ENCODE assay signal across 30 mouse cellular contexts in genomic region chr1:155782382-155782781, GRCm38 (mm10). TPM values are rescaled to one million over a fixed set of nuclear protein-coding genes. Genes with fewer than 3 reads are reported as not detected.
A peak's percentile ranks its signal among the peaks of the same experiment; 100 is the strongest.
DNase-seq lines count a peak whose midpoint lies in the region; ATAC-seq and TF ChIP-seq lines count a peak whose summit lies in the region.
"Had no signal": no experiment of that assay in that cellular context is flagged by ENCODE, and none has a peak within 500 bp of the region (broad histone marks: within the 10 kb centered on the region; RNA-seq: fewer than 3 reads in every experiment).

No protein-coding gene starts in this region.

- H3K9ac ChIP-seq in CH12.LX (ENCODE audit: insufficient read depth, low read depth), result no peak overlapping the region
- H3K9ac ChIP-seq: embryonic facial prominence, embryonic 15.5 days; heart, embryonic 12.5 days; hindbrain, embryonic 14.5 days; limb, embryonic 13.5 days; liver, embryonic 14.5 days; stomach, embryonic 15.5 days had no signal

- no peak overlapping the region for H3K4me2 ChIP-seq in CH12.LX (ENCODE audit: insufficient read depth, low read depth, poor library complexity, severe bottlenecking)
- H3K4me2 ChIP-seq: embryonic facial prominence, embryonic 15.5 days; heart, embryonic 12.5 days; hindbrain, embryonic 14.5 days; limb, embryonic 13.5 days; stomach, embryonic 15.5 days had no signal

- peak; percentile 45 for ATAC-seq in neutrophil, adult 5-6 weeks (ENCODE audit: extremely low read depth, insufficient number of reproducible peaks, low FRiP score, poor library complexity, severe bottlenecking)
- no peak for ATAC-seq in megakaryocyte-erythroid progenitor cell, adult 5-6 weeks (replicated peaks; ENCODE audit: low FRiP score, low TSS enrichment, poor library complexity, severe bottlenecking)
- ATAC-seq: forebrain, embryonic 16.5 days; intestine, embryonic 16.5 days; lung, postnatal 0 days; midbrain, embryonic 16.5 days had no signal

- TF ChIP-seq CTCF in CH12.LX (conservative IDR thresholded peaks at IDR 0.05 in 1 of 2, IDR thresholded peaks at IDR 0.05 in 1 of 2; ENCODE audit: low read depth in 2 of 2, low read length in 2 of 2), result no peak

- H3K27ac ChIP-seq in CH12.LX (ENCODE audit: insufficient read depth, low read depth), result no peak overlapping the region; the same call in 1 of the 2 replicates
- H3K27ac ChIP-seq: embryonic facial prominence, embryonic 15.5 days; gastrocnemius, adult 2 months; hindbrain, embryonic 14.5 days; limb, embryonic 13.5 days; liver, embryonic 14.5 days; stomach, embryonic 15.5 days had no signal

- TF ChIP-seq RAD21 in CH12.LX (IDR thresholded peaks at IDR 0.05; ENCODE audit: low read depth, low read length), result no peak

- intact Hi-C loops in heart, postnatal 25 days (cut with DNase I), result no loop called here

- peaks cover 8 to 68% of the 10 kb centered on the region in 2 experiments for H3K36me3 ChIP-seq in CH12.LX (replicated peaks in 1 of 2; ENCODE audit: control insufficient read depth in 1 of 2, insufficient read depth in 1 of 2, low read length in 1 of 2)

- dilution Hi-C loops in CH12.LX (cut with MboI; ENCODE audit: extremely low pct_ligation_motif_present, extremely low pct_unique_long_range_greater_than_20kb, low sequenced_read_pairs), result no loop called here

- H3K4me3 ChIP-seq in CH12.LX (replicated peaks in 1 of 3; ENCODE audit: low read depth in 2 of 3, low read length in 2 of 3, poor library complexity in 1 of 3), result no peak overlapping the region
- H3K4me3 ChIP-seq: embryonic facial prominence, embryonic 15.5 days; gastrocnemius, adult 2 months; heart, embryonic 12.5 days; limb, embryonic 13.5 days; stomach, embryonic 15.5 days had no signal

- no peaks in the 10 kb centered on the region for H3K27me3 ChIP-seq in CH12.LX (replicated peaks)
- H3K27me3 ChIP-seq: embryonic facial prominence, embryonic 15.5 days; heart, embryonic 12.5 days; limb, embryonic 13.5 days; stomach, embryonic 15.5 days had no signal

- in situ Hi-C loops in CH12.LX (cut with MboI; ENCODE audit: low pct_ligation_motif_present, low pct_unique_long_range_greater_than_20kb, low sequenced_read_pairs), result loop anchor here (10.0 kb wide), 1 partner anchor 208 kb away; no protein-coding TSS in a partner anchor

- peaks cover 3 to 30% of the 10 kb centered on the region in 2 experiments; a peak in 3 of 4 replicates for H3K4me1 ChIP-seq in CH12.LX (ENCODE audit: control insufficient read depth in 1 of 2, insufficient read depth in 2 of 2)
- H3K4me1 ChIP-seq: limb, embryonic 13.5 days had no signal

- TF ChIP-seq EP300 in CH12.LX (IDR thresholded peaks at IDR 0.05; ENCODE audit: low read length), result no peak

- H3K9me3 ChIP-seq in CH12.LX (replicated peaks; ENCODE audit: low read length), result no peaks in the 10 kb centered on the region
- H3K9me3 ChIP-seq: embryonic facial prominence, embryonic 15.5 days; heart, embryonic 12.5 days; limb, embryonic 13.5 days; stomach, embryonic 15.5 days had no signal

- no peak for TF ChIP-seq POLR2A in CH12.LX (IDR thresholded peaks at IDR 0.05; ENCODE audit: low read depth, low read length)

- no peaks in the 10 kb centered on the region for H3K79me2 ChIP-seq in CH12.LX (replicated peaks; ENCODE audit: control insufficient read depth, extremely low read depth, insufficient read depth, poor library complexity, severe bottlenecking)

- DNase-seq in B cell, adult 2 months, result peak; percentile 54 to 60
- DNase-seq in CH12.LX (ENCODE audit: extremely low read depth), result peak; percentile 68
- DNase-seq in thymus, postnatal 14 days, result peak; percentile 68
- DNase-seq in heart, adult 9 months (ENCODE audit: low spot score in 2 of 2), result no peak
- no peak for DNase-seq in heart, postnatal 25 days (ENCODE audit: low spot score)
- DNase-seq: adrenal gland, postnatal 36 days; cerebellum, adult 18-20 months; cerebellum, postnatal 36 days; gastrocnemius, adult 2 months; heart, postnatal 14 days; kidney, postnatal 4 days; right cerebral cortex, postnatal 4 days had no signal

TF ChIP-seq in CH12.LX, 34 proteins besides CTCF, POLR2A, EP300 and RAD21:
- TF ChIP-seq SMC3 (IDR thresholded peaks at IDR 0.05; ENCODE audit: low read depth, low read length) (no peak), JUN (IDR thresholded peaks at IDR 0.05; ENCODE audit: insufficient read depth, low read depth, low read length) (no peak), BHLHE40 (IDR thresholded peaks at IDR 0.05; ENCODE audit: low read depth, low read length) (0 out of 2 replicates have a peak, but pooled peaks have one; percentile 27), ELF1 (IDR thresholded peaks at IDR 0.05; ENCODE audit: low read depth, low read length) (peak; percentile 65), E2F4 (IDR thresholded peaks at IDR 0.05; ENCODE audit: insufficient replicate concordance, low read depth, low read length) (no peak), ZKSCAN1 (IDR thresholded peaks at IDR 0.05; ENCODE audit: borderline replicate concordance, low read depth, low read length) (no peak), RCOR1 (conservative IDR thresholded peaks at IDR 0.05; ENCODE audit: low read depth, low read length) (no peak), ZMIZ1 (IDR thresholded peaks at IDR 0.05; ENCODE audit: low read depth, low read length) (no peak), SIN3A (IDR thresholded peaks at IDR 0.05; ENCODE audit: low read length) (no peak), TCF12 (IDR thresholded peaks at IDR 0.05; ENCODE audit: low read depth, low read length) (no peak), ZNF384 (IDR thresholded peaks at IDR 0.05; ENCODE audit: low read depth, low read length) (no peak), ETS1 (conservative IDR thresholded peaks at IDR 0.05; ENCODE audit: low read depth, low read length) (peak; percentile 61), UBTF (IDR thresholded peaks at IDR 0.05; ENCODE audit: low read depth, low read length) (no peak), NRF1 (IDR thresholded peaks at IDR 0.05; ENCODE audit: low read depth, low read length) (no peak)

RNA-seq across cellular contexts. Expression of gene Qsox1, which starts 30.3 kb away (rescaled TPM):
- total RNA-seq in CH12.LX (2012; rRNA removed), result 11.9 and 13.7 TPM in 2 replicates
- 7.9 and 8.6 TPM in 2 replicates for total RNA-seq in CH12.LX (2014; rRNA removed)
- 11.6 and 12.5 TPM in 2 replicates for polyA plus RNA-seq in CH12.LX (2012; ENCODE audit: insufficient read length, low read depth)
- total RNA-seq in neutrophil, adult 5-6 weeks (2017), result 20.0 and 21.1 TPM in 2 replicates
- 10 to 100 TPM; 35.3 to 41.5 TPM for total RNA-seq in heart, postnatal 25 days (2021)
- total RNA-seq in megakaryocyte-erythroid progenitor cell, adult 5-6 weeks (2014; fragmentation: Nextera tagmentation), result 16.5 and 16.6 TPM in 2 replicates
- total RNA-seq in megakaryocyte-erythroid progenitor cell, adult 5-6 weeks (2017), result 22.4 and 32.0 TPM in 2 replicates

RNA-seq across cellular contexts. Expression of gene Lhx4, which starts 30.9 kb away (rescaled TPM):
- total RNA-seq in CH12.LX (2012; rRNA removed) (not detected in 2 replicates), CH12.LX (2014; rRNA removed) (not detected in 2 replicates)
- not detected in 2 replicates for polyA plus RNA-seq in CH12.LX (2012; ENCODE audit: insufficient read length, low read depth)
- not detected in 2 replicates for total RNA-seq in neutrophil, adult 5-6 weeks (2017)
- not detected for total RNA-seq in heart, postnatal 25 days (2021)
- total RNA-seq in megakaryocyte-erythroid progenitor cell, adult 5-6 weeks (2014; fragmentation: Nextera tagmentation), result not detected in 2 replicates
- total RNA-seq in megakaryocyte-erythroid progenitor cell, adult 5-6 weeks (2017), result not detected in 2 replicates
- total RNA-seq: adrenal gland, postnatal 36 days; gastrocnemius, adult 2 months; granulocyte monocyte progenitor cell, adult 5-6 weeks; heart, postnatal 14 days; layer of hippocampus, postnatal 14 days; megakaryocyte progenitor cell, adult 5-6 weeks; MEL had no signal
- polyA plus RNA-seq: C2C12; embryonic facial prominence, embryonic 15.5 days; forebrain, embryonic 16.5 days; heart, embryonic 12.5 days; liver, embryonic 14.5 days; lung, postnatal 0 days; urinary bladder, adult 2 months had no signal

Comparison
In these comparisons a context has a peak if more than half of its experiments do, and no peak if none do; other contexts are left out.
1. DNase-seq: peak in B cell, adult 2 months (2 of 2), CH12.LX (single experiment) and thymus, postnatal 14 days (single experiment); none in heart, adult 9 months (0 of 2) and heart, postnatal 25 days (single experiment).